In genomic region chr7:68285851-68286298, GRCm38 (mm10) we compare ENCODE assay signal across 11 mouse cellular contexts. TPM values are rescaled to one million over a fixed set of nuclear protein-coding genes. Genes with fewer than 3 reads are reported as not detected.
A peak's percentile ranks its signal among the peaks of the same experiment; 100 is the strongest.
DNase-seq lines count a peak whose midpoint lies in the region; ATAC-seq and TF ChIP-seq lines count a peak whose summit lies in the region.
"Had no signal": no experiment of that assay in that cellular context is flagged by ENCODE, and none has a peak within 500 bp of the region (broad histone marks: within the 10 kb centered on the region; RNA-seq: fewer than 3 reads in every experiment).

No protein-coding gene starts in this region.

- H3K36me3 ChIP-seq in heart, embryonic 13.5 days, result no peaks in the 10 kb centered on the region
- H3K36me3 ChIP-seq in heart, embryonic 12.5 days, result no peaks in the 10 kb centered on the region
- no peaks in the 10 kb centered on the region for H3K36me3 ChIP-seq in myocyte (ENCODE audit: control insufficient read depth, insufficient read depth)
- H3K36me3 ChIP-seq: hindbrain, embryonic 13.5 days had no signal

- H3K4me1 ChIP-seq in heart, embryonic 13.5 days, result peaks cover 12% of the 10 kb centered on the region; the same call in 1 of the 2 replicates
- H3K4me1 ChIP-seq in heart, embryonic 12.5 days (replicated peaks), result peaks cover 7% of the 10 kb centered on the region
- H3K4me1 ChIP-seq: hindbrain, embryonic 13.5 days had no signal

- TF ChIP-seq POLR2A in myocyte (IDR thresholded peaks at IDR 0.05; ENCODE audit: insufficient read length, low read depth), result no peak

- no peaks in the 10 kb centered on the region for H3K9me3 ChIP-seq in heart, embryonic 13.5 days
- H3K9me3 ChIP-seq in heart, embryonic 12.5 days (replicated peaks), result no peaks in the 10 kb centered on the region
- H3K9me3 ChIP-seq: hindbrain, embryonic 13.5 days had no signal

- 0 out of 2 replicates have a peak overlapping the region, but pooled peaks have one; percentile 20 for H3K27ac ChIP-seq in heart, embryonic 13.5 days (replicated peaks)
- H3K27ac ChIP-seq in heart, embryonic 12.5 days (ENCODE audit: poor library complexity, severe bottlenecking), result no peak overlapping the region
- H3K27ac ChIP-seq: hindbrain, embryonic 13.5 days had no signal

- ATAC-seq in heart, embryonic 13.5 days (ENCODE audit: extremely low read depth, insufficient number of reproducible peaks, low FRiP score, low TSS enrichment), result no peak
- ATAC-seq in heart, embryonic 12.5 days (ENCODE audit: insufficient number of reproducible peaks, low FRiP score), result no peak

- H3K4me2 ChIP-seq in heart, embryonic 13.5 days, result no peak overlapping the region
- no peak overlapping the region for H3K4me2 ChIP-seq in heart, embryonic 12.5 days
- H3K4me2 ChIP-seq in myocyte (ENCODE audit: low read depth), result peak overlapping the region; percentile 5
- H3K4me2 ChIP-seq: hindbrain, embryonic 13.5 days had no signal

- peak; percentile 88 for DNase-seq in CD4-positive, CD25-positive, alpha-beta regulatory T cell, adult 2 months (ENCODE audit: low read depth, low spot score)
- DNase-seq in induced T-regulatory cell, adult 2 months (ENCODE audit: low read depth), result peak; percentile 94
- DNase-seq in ovary, postnatal 14 days (ENCODE audit: low spot score), result no peak
- no peak for DNase-seq in gastrocnemius, postnatal 14 days
- no peak for DNase-seq in layer of hippocampus, adult 9-10 months (ENCODE audit: low spot score)
- DNase-seq: cerebellum, adult 8-10 months; right cerebral cortex, postnatal 4 days had no signal

- H3K79me2 ChIP-seq in myocyte (ENCODE audit: control insufficient read depth, insufficient read depth), result no peaks in the 10 kb centered on the region

- H3K9ac ChIP-seq in heart, embryonic 13.5 days, result no peak overlapping the region
- H3K9ac ChIP-seq in heart, embryonic 12.5 days, result no peak overlapping the region
- H3K9ac ChIP-seq: hindbrain, embryonic 13.5 days had no signal

- WGBS in heart, embryonic 13.5 days, result 57% methylated on average over 8 of the region's 8 CpGs
- 65% methylated on average over 8 of the region's 8 CpGs for WGBS in heart, embryonic 12.5 days

- H3K27me3 ChIP-seq in heart, embryonic 13.5 days (replicated peaks), result 0 out of 2 replicates have a peak, but pooled peaks cover 5% of the 10 kb centered on the region
- H3K27me3 ChIP-seq in heart, embryonic 12.5 days (replicated peaks), result no peaks in the 10 kb centered on the region
- no peaks in the 10 kb centered on the region for H3K27me3 ChIP-seq in myocyte (ENCODE audit: control insufficient read depth, insufficient read depth, insufficient read length)
- H3K27me3 ChIP-seq: hindbrain, embryonic 13.5 days had no signal

- no peak overlapping the region for H3K4me3 ChIP-seq in heart, embryonic 13.5 days
- H3K4me3 ChIP-seq in heart, embryonic 12.5 days, result no peak overlapping the region
- H3K4me3 ChIP-seq in myocyte, result no peak overlapping the region
- H3K4me3 ChIP-seq: hindbrain, embryonic 13.5 days had no signal

- H3ac ChIP-seq in myocyte (ENCODE audit: control insufficient read depth, insufficient read length), result no peak overlapping the region

- intact Hi-C loops in gastrocnemius, postnatal 14 days (cut with DNase I; ENCODE audit: low total_unique reads), result no loop called here

TF ChIP-seq in myocyte, 11 proteins besides CTCF, POLR2A, EP300 and RAD21:
- no peak for TF ChIP-seq TCF12 (IDR thresholded peaks at IDR 0.05; ENCODE audit: insufficient read depth, poor library complexity, severe bottlenecking)
- TF ChIP-seq MYOG (IDR thresholded peaks at IDR 0.05; ENCODE audit: control insufficient read depth in 1 of 3, insufficient read depth in 1 of 3, insufficient read length in 2 of 3, low read depth in 2 of 3), result no peak
- TF ChIP-seq POLR2AphosphoS2 (IDR thresholded peaks at IDR 0.05; ENCODE audit: insufficient read length, low read depth), result no peak
- no peak for TF ChIP-seq USF1 (IDR thresholded peaks at IDR 0.05; ENCODE audit: low read depth)
- TF ChIP-seq MYOD1 (IDR thresholded peaks at IDR 0.05; ENCODE audit: control insufficient read depth in 1 of 3, insufficient read length in 2 of 3, low read depth in 2 of 3), result no peak
- TF ChIP-seq REST (IDR thresholded peaks at IDR 0.05; ENCODE audit: insufficient read depth, insufficient read length), result no peak
- TF ChIP-seq SRF (IDR thresholded peaks at IDR 0.05; ENCODE audit: control insufficient read depth, insufficient read length, low read depth), result no peak
- no peak for TF ChIP-seq E2F4 (IDR thresholded peaks at IDR 0.05; ENCODE audit: insufficient read depth)
- no peak for TF ChIP-seq CEBPB (IDR thresholded peaks at IDR 0.05; ENCODE audit: insufficient read depth, poor library complexity, severe bottlenecking)
- TF ChIP-seq TCF3 (IDR thresholded peaks at IDR 0.05; ENCODE audit: insufficient read length, low read depth), result no peak
- no peak for TF ChIP-seq MAX (IDR thresholded peaks at IDR 0.05; ENCODE audit: low read depth)

RNA-seq across cellular contexts. Expression of gene Fam169b, which starts 12.2 kb away (rescaled TPM):
- 0.39 and 0.41 TPM in 2 replicates for polyA plus RNA-seq in heart, embryonic 13.5 days (2015; fragmentation: Nextera tagmentation; extraction: Ambion mirVana)
- 0.15 TPM in 1 of 2 replicates, not detected in the other for polyA plus RNA-seq in heart, embryonic 12.5 days (2016; fragmentation: Nextera tagmentation; extraction: Ambion mirVana)
- 0.79 TPM for polyA plus RNA-seq in myocyte (2012; fragmentation: generic; extraction: Trizol)
- total RNA-seq in gastrocnemius, postnatal 14 days (2021), result under 1 TPM; 0.29 to 0.51 TPM

RNA-seq across cellular contexts. Expression of gene Pgpep1l, which starts 21.8 kb away (rescaled TPM):
- not detected in 2 replicates for polyA plus RNA-seq in heart, embryonic 13.5 days (2015; fragmentation: Nextera tagmentation; extraction: Ambion mirVana)
- 0.50 TPM in 1 of 2 replicates, not detected in the other for polyA plus RNA-seq in heart, embryonic 12.5 days (2016; fragmentation: Nextera tagmentation; extraction: Ambion mirVana)
- 0.22 TPM for polyA plus RNA-seq in myocyte (2012; fragmentation: generic; extraction: Trizol)
- total RNA-seq in gastrocnemius, postnatal 14 days (2021), result 1 to 10 TPM; 8.4 to 9.2 TPM
- polyA plus RNA-seq: hindbrain, embryonic 13.5 days had no signal

Comparison
In these comparisons a context has a peak if more than half of its experiments do, and no peak if none do; other contexts are left out.
1. DNase-seq: peak in CD4-positive, CD25-positive, alpha-beta regulatory T cell, adult 2 months (single experiment) and induced T-regulatory cell, adult 2 months (single experiment); none in ovary, postnatal 14 days (single experiment), gastrocnemius, postnatal 14 days (single experiment) and layer of hippocampus, adult 9-10 months (single experiment).